Mouse (Mus musculus) layer of hippocampus, adult 8-10 months (tissue): ENCODE measurements around the gene Arf1. TPM values are rescaled to one million over a fixed set of nuclear protein-coding genes. Genes with fewer than 3 reads are reported as not detected.
"Not testable (repeated sequence)": the region's sequence is repeated elsewhere in the genome, so short reads cannot be mapped to it uniquely, and the experiment has no call there.

Source experiments
- DNase-seq, 2 experiments: peaks; one replicate each; pipeline ENCODE4 v3.0.0; 2022; ENCODE audit warnings: low spot score in 2 of 2
- total RNA-seq, 4 experiments: library from RNA; stranded (reverse); gene quantifications; 2 replicates each; pipeline ENCODE4 v1.2.4; 2022

Arf1 gene
- total RNA-seq, 4 experiments from 2014 or later: 479 to 502 (median 488) TPM

GRCm38 (mm10) chr11:59226787-59227603, 1.1 kb downstream of the Arf1 start:
- no peak for DNase-seq

- no peak for DNase-seq
These were observed 1.8 kb downstream of the Arf1 start for GRCm38 (mm10) chr11:59226251-59226650.

DNA sequence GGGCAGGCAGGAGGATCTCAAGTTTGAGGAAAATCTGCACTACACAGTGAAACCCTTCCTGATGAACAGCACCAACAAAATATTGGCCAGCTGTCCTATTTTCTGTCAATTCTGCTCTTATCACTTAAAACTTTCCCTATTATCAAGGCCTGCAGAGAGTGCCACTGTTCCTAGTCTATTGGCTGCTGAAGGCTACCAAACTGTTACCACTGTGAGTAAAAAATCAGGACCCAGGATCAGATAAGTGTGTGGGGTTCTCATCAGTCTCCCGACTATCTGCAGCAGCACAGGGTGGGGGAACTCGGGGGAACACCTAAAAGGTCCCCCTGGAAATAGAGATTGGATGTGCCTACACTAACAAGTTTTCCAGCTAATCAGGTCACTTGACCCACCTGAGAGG, 2.9 kb downstream of the Arf1 start:
- no peak for DNase-seq

GRCm38 (mm10) chr11:59224470-59224869, 3.6 kb downstream of the Arf1 start:
- DNase-seq: no peak

DNA sequence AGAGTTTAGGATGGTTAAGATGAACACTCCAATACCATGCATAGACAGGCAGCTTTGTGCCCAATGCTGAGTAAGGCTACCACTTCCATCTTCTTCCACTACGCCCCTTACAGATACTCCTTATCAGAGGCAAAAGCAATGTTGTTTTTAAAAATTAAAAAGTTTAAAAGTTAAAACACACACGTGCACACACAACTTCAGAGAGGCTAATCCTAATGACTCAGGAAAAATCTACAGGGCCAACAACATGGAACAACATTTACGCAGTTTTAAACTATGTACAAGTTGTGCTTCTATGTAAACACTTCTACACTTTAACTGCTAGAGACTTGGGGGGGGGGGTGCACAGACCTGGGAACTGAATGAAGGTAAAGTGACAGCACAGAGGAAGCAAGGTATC, 4.0 kb downstream of the Arf1 start:
- no peak for DNase-seq

GRCm38 (mm10) chr11:59222306-59222705, 5.8 kb downstream of the Arf1 start:
- no peak for DNase-seq

- DNase-seq: no peak
These were observed 6.5 kb downstream of the Arf1 start for GRCm38 (mm10) chr11:59221604-59222003.

GRCm38 (mm10) chr11:59219064-59219463, 9.0 kb downstream of the Arf1 start:
- DNase-seq: no peak

- DNase-seq: no peak
These were observed 9.6 kb downstream of the Arf1 start for GRCm38 (mm10) chr11:59218389-59218998.

DNA sequence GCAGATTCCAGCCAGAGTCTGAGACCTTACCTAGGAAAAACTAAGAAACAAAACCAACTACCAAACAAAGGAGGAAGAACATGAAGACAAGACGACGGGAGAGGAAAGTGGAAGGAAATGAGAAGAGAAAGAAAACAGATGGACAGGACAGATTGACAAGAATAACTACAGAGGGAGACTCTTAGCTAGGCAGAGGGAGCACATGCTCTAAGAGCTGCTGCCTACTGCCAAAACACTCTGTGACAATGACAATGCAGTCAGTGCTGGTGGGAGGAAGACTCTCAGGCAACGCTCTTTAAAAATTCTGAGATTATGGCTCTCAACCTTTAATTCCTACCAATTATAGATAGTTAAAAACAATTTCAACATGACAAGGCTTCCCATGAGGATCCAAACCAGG, 11.1 kb downstream of the Arf1 start:
- peak in 1 of 2 experiments; percentile 59 for DNase-seq

DNA sequence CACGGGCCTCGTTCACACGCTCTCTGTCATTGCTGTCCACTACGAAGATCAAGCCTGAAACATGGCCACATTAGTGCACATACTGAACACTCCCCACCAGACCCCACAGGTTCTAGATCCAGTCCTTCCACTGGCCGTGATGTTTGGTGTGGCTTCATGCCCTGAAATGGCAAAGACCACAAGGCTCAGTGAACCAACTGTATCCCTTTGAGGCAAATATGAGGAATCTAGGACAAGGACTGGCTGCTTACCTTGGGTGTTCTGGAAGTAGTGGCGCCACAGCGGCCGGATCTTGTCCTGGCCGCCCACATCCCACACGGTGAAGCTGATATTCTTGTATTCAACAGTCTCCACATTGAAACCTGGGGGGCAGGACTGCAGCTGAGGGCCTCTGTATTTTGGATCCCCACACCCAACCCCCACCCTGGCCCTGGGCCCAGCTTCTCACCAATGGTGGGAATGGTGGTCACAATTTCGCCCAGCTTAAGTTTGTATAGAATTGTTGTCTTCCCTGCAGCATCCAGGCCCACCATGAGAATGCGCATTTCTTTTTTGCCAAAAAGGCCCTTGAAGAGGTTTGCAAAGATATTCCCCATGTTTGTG, 15.1 kb downstream of the Arf1 start:
- DNase-seq: no peak

DNA sequence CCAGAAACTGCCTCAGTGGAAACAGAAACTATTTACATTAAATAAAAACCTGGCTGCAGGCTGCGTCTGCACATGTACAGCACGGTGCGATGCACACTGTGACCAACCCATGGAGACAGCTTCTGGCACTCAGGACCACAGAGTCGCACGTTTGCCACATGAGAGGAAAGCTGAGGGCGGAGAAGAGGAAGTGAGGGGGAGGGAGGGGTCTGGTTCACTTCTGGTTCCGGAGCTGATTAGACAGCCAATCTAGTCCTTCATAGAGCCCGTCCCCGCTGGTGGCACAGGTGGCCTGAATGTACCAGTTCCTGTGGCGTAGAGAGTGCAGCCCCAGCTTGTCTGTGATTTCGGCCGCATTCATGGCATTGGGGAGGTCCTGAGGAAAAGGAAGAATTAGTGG, 15.8 kb downstream of the Arf1 start:
- not testable (repeated sequence) for DNase-seq

- DNase-seq: not testable (repeated sequence)
These were observed 16.5 kb downstream of the Arf1 start for GRCm38 (mm10) chr11:59211561-59211960.

DNA sequence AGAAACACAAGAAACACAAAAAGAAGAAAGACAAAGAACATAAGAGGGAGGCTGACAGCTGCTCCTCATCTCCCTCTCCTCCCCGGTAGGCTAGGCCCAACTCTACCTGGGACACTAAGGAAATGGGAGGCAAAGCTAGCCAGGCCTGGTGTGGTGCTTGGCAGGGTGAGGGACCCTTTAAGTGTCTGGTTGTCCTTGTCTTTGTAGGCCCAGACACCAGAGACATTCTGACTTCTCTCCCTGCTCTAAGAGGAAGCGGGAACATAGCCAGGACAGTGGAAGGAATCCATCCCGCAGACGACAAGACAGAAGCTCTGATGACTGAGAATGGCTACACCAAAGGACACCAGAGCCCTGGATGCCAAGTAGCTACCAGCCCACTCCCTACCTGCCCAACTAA, 18.1 kb downstream of the Arf1 start:
- DNase-seq: no peak

DNA sequence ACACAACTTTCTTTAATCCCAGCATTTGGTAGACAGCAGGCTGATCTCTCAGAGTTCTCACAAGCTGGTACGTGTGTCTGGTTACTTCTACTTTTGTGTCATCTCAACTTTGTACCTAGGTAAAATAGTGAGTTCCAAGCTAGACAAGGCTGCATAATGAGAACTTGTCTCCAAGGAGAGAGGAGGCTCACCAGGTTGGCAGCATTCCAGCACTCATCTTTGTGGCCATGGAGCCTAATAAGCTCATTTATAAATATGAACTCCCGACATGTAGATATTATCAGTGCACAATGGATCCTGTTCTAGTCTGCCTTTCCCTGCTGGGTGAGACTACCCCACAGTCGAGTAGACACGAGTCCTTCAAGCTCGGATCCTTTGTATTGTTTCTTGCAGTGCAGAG, 18.5 kb downstream of the Arf1 start:
- no peak for DNase-seq

- DNase-seq: peak; percentile 54 to 61
These were observed 19.0 kb downstream of the Arf1 start for GRCm38 (mm10) chr11:59209003-59209441.

DNA sequence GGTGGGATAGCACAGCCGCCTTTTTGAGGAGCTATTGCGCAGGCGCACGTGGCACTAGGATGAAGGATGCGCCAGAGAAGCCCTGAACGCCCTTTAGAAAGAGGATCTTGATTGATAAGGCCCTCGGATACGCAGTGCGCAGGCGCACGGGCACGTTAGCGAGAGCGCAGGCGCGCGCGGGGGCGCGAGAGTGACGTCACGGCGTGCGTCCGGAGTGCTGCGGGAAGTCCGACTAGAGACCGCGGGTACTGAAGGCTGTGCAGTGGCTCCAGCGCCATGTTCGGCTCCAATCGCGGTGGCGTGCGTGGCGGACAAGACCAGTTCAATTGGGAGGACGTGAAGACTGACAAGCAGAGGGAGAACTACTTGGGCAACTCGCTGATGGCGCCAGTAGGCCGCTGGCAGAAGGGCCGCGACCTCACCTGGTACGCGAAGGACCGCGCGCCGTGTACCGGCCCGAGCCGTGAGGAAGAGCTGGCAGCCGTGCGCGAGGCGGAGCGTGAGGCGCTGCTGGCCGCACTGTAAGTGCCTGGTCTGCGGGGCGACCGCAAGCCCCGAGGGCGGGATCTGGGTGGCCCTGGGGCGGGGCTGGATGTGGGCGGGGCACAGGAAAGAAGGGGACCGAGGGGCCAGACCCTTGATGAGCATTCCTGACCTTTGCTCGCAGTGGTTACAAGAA, 19.8 kb downstream of the Arf1 start, which contains the start of gene 2310033P09Rik:
2310033P09Rik (plus strand) TSS at position 169 of the 679 bp plus-strand sequence.
- DNase-seq: peak; percentile 93 to 94

DNA sequence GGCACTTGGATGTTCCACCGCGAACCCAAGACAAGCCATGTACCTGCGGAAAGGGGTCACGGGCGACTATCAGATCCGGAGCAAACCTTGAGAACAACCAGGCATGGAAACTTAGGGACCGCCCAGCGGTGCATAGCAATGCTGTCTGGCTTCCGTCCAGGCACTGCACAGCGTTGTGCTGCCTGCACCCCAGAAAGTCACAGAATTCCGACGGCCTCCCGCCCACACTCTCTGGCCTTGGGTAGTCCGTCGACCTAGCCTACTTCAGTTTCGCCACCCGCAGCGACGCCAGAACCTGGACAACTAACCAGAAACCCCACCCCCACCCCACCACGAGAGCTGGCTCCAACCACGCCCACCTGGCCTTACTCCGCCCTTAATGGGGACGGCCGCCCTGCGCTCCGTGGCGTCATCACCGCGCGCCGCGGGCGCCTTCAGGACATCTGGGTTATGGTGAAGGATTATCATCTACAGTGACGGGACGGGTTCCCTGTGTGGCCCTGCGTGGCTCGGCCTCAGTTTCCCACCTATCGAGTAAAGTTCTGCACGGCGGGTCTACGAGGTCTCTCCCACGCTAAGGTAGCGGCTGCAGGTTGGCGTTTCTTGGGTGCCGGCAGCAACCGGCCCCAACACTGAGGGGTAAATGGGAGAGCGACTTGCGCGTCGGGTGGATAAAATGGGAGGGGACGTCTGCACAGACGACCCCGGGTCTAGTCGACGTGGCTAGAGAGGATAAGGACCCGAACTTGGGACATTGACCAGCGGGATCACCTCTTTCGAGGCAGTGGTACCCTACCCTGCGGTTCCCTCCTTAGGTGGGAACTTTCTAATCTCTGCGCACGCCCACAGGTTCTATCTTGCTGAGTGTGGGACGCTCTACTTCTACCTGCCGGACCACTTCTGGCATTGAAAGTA, 25.7 kb downstream of the Arf1 start, which contains the start of gene Mrpl55:
Mrpl55 (plus strand) TSS at position 406 of the 915 bp plus-strand sequence.
- peak; percentile 86 to 90 for DNase-seq

DNA sequence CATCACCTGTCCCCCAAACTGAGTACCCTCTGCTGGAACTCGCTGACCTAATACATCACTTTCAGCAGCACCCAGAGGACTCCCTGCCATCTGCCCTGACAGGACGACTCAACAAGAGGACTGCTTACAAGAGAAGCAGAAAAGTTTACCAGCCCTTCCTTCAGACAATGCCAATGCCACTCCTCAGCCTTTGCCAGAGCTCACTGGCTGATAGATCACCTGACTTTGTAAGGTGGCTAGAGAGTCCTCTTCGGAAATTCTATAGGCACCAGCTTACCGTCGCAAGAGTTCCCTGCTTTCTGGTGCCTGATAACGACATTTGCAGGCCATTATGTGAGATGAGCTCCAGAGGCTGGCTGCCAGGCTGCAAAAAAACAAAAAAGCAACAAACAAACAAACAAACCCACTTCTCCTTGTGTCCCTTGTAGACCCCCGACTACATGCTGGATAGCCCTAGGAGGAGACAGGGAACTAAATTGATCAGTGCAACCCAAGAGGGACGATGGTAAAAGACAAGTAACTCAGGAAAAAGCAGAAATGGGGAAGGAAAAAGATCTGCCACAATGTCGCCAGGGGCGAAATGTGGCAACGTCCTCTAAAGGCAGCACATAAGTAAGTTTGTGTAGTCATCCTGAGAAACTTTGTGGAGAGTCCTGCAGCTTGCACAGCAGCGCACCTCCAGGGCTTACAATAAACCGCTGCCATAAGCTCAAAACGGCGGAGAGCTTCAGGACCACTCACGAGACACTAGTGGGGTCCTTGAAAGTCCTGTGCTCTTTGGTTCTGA, 26.7 kb downstream of the Arf1 start:
- no peak for DNase-seq

DNA sequence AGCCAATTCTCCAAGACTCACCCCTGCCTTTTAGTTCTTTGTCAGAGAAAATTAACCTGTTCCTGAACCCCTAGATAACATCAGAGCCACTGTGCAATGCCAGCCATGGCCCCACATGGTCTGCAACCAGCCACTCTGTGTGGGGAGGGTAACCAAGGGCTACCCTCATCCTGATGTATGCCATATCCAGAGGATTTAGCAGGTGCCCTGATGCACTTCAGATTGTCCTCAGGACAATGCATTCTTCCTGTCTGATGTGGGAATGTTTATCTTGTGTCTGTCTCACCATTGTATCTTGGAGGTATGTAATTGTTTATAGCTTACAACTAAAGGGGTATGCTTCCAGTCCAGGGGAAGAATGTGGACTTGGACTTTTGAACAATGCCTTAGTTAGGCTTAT, 31.8 kb downstream of the Arf1 start:
- no peak for DNase-seq
